Mouse (Mus musculus): Measurements from ENCODE around the gene Dbnl. TPM values are rescaled to one million over a fixed set of nuclear protein-coding genes. Genes with fewer than 3 reads are reported as not detected.

Gene Dbnl
- polyA plus RNA-seq, 1 experiment from 2014 or later: 144 TPM

- Histone ChIP-seq H3K9me3 (ENCODE audit: control insufficient read depth, low read length) (no peaks in the 10 kb centered on the region), H3K27me3 (ENCODE audit: control insufficient read depth, insufficient read depth, low read length) (no peaks in the 10 kb centered on the region), H3K4me1 (replicated peaks; ENCODE audit: control insufficient read depth, insufficient read depth, low read length) (no peaks in the 10 kb centered on the region), H3K36me3 (ENCODE audit: control insufficient read depth, insufficient read depth, low read length) (no peaks in the 10 kb centered on the region), H3K27ac (ENCODE audit: low read depth, low read length) (no peak overlapping the region), H3K4me3 (ENCODE audit: low read depth, low read length) (no peak overlapping the region), H3K9ac (ENCODE audit: low read depth, low read length) (no peak overlapping the region), H3K4me2 (replicated peaks; ENCODE audit: low read depth, low read length) (no peak overlapping the region)
- DNase-seq (ENCODE audit: low spot score) (no peak), ATAC-seq (ENCODE audit: low FRiP score) (no peak)
- WGBS: 65% methylated on average over 1 of the region's 1 CpGs
These were observed 47.8 kb downstream of the Dbnl start for GRCm38 (mm10) chr11:5836126-5836525.

- Histone ChIP-seq H3K4me3 (ENCODE audit: low read depth, low read length) (peak within 1 kb of the TSS; percentile 78), H3K27me3 (ENCODE audit: control insufficient read depth, insufficient read depth, low read length) (no peaks in the 10 kb centered on the region), H3K9ac (ENCODE audit: low read depth, low read length) (peak within 1 kb of the TSS; percentile 69), H3K4me2 (replicated peaks; ENCODE audit: low read depth, low read length) (peak within 1 kb of the TSS; percentile 74), H3K27ac (ENCODE audit: low read depth, low read length) (peak within 1 kb of the TSS; percentile 52; the same call in 1 of the 2 replicates), H3K36me3 (ENCODE audit: control insufficient read depth, insufficient read depth, low read length) (no peaks in the 10 kb centered on the region), H3K9me3 (ENCODE audit: control insufficient read depth, low read length) (no peaks in the 10 kb centered on the region), H3K4me1 (replicated peaks; ENCODE audit: control insufficient read depth, insufficient read depth, low read length) (no peaks in the 10 kb centered on the region)
- ATAC-seq (ENCODE audit: low FRiP score) (peak; percentile 95), DNase-seq (ENCODE audit: low spot score) (peak; percentile 96)
- WGBS: under 1% methylated on average over 62 of the region's 63 CpGs
These were observed 49.3 kb downstream of the Dbnl start, which contains the start of gene Polm for GRCm38 (mm10) chr11:5837251-5838246. TSS of gene Polm (minus strand) at chr11:5838016.

- DNase-seq (ENCODE audit: low spot score) (no peak), ATAC-seq (ENCODE audit: low FRiP score) (no peak)
- Histone ChIP-seq H3K27ac (ENCODE audit: low read depth, low read length) (no peak overlapping the region), H3K4me2 (replicated peaks; ENCODE audit: low read depth, low read length) (no peak overlapping the region), H3K4me1 (replicated peaks; ENCODE audit: control insufficient read depth, insufficient read depth, low read length) (no peaks in the 10 kb centered on the region), H3K4me3 (ENCODE audit: low read depth, low read length) (no peak overlapping the region), H3K36me3 (ENCODE audit: control insufficient read depth, insufficient read depth, low read length) (no peaks in the 10 kb centered on the region), H3K9ac (ENCODE audit: low read depth, low read length) (no peak overlapping the region), H3K27me3 (ENCODE audit: control insufficient read depth, insufficient read depth, low read length) (no peaks in the 10 kb centered on the region), H3K9me3 (ENCODE audit: control insufficient read depth, low read length) (no peaks in the 10 kb centered on the region)
- WGBS: 81% methylated on average over 7 of the region's 7 CpGs
These were observed 52.1 kb downstream of the Dbnl start for GRCm38 (mm10) chr11:5840346-5840745.

DNA sequence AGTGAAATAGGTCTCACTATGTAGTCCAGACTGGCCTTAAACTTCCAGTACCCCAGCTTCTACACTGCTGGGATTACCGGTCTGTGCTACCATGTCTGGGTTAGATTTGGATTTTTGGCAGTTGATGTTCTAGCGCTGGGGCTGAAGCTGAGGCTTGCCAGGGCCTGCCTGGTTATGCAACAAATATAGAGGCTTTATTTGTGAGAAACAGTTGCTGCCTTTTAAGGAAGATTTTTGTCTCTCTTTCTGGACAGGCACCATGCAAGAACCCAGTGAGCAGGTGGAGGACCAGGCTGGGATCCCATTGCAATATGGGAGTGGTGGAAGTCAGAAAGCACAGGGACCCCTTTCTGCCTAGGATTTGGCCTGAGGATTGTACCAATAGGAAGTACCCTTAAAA, 53.5 kb downstream of the Dbnl start:
- no peak overlapping the region for H3K4me3 ChIP-seq (ENCODE audit: low read depth, low read length)
- H3K9me3 ChIP-seq (ENCODE audit: control insufficient read depth, low read length): no peaks in the 10 kb centered on the region
- ATAC-seq (ENCODE audit: low FRiP score) (no peak), DNase-seq (ENCODE audit: low spot score) (no peak)
- no peak overlapping the region for H3K9ac ChIP-seq (ENCODE audit: low read depth, low read length)
- 92% methylated on average over 2 of the region's 2 CpGs for WGBS
- H3K4me2 ChIP-seq (replicated peaks; ENCODE audit: low read depth, low read length): no peak overlapping the region
- H3K27ac ChIP-seq (ENCODE audit: low read depth, low read length): no peak overlapping the region
- H3K27me3 ChIP-seq (ENCODE audit: control insufficient read depth, insufficient read depth, low read length): no peaks in the 10 kb centered on the region
- H3K4me1 ChIP-seq (replicated peaks; ENCODE audit: control insufficient read depth, insufficient read depth, low read length): no peaks in the 10 kb centered on the region
- H3K36me3 ChIP-seq (ENCODE audit: control insufficient read depth, insufficient read depth, low read length): no peaks in the 10 kb centered on the region

DNA sequence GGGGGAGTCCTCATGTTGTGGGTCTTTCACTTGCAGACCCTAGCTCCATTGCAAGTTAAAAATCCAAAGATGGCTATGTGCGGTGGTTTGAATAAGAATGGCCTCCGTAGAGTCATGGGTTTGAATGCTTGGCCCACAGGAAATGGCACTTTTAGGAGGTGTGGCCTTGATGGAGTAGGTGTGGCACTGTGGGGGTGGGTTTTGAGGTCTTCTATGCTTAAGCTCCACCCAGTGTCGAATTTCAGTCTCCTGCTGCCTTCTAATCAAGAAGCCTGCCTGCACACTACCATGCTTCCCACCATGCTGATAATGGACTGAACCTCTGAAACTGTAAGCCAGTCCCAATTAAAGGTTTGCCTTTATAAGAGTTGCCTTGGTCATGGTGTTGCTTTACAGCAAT, 54.8 kb downstream of the Dbnl start:
- Histone ChIP-seq H3K4me1 (replicated peaks; ENCODE audit: control insufficient read depth, insufficient read depth, low read length) (no peaks in the 10 kb centered on the region), H3K9me3 (ENCODE audit: control insufficient read depth, low read length) (no peaks in the 10 kb centered on the region), H3K9ac (ENCODE audit: low read depth, low read length) (no peak overlapping the region), H3K4me2 (replicated peaks; ENCODE audit: low read depth, low read length) (no peak overlapping the region), H3K27ac (ENCODE audit: low read depth, low read length) (no peak overlapping the region), H3K27me3 (ENCODE audit: control insufficient read depth, insufficient read depth, low read length) (no peaks in the 10 kb centered on the region), H3K36me3 (ENCODE audit: control insufficient read depth, insufficient read depth, low read length) (no peaks in the 10 kb centered on the region), H3K4me3 (ENCODE audit: low read depth, low read length) (no peak overlapping the region)
- ATAC-seq (ENCODE audit: low FRiP score) (no peak), DNase-seq (ENCODE audit: low spot score) (no peak)
- WGBS: 84% methylated on average over 3 of the region's 3 CpGs

DNA sequence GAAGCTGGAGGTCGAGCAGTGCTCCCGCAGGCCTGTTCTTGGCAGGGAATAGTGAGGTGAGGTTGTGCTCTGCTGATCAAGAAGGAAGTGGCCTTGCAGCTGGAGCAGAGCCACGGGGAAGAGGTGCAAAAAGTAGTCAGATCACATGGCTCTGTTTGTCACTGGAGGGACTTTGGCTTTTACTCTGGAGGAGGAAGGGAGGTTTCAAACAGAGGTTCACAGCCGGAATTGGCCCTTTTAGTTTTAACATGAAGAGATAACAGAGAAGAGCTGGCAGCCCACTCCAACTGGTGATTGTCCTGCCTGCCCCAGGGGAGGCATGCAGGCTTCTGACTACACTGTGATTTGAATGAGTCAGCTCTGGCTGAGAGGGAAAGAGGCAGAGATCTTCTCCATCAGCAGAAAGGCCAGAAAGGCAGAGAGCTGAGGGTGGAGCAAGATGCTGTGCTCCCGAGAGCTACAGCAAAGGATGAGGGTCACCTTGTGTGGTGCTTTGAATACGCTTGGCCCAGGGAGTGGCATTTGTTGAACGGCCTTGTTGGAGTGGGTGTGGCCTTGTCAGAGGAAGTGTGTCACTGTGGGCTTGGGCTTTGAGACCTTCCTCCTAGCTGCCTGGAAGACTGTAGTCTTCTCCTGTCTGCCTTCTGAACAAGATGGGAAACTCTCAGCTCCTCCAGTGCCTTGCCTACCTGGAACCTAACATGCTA, 58.5 kb downstream of the Dbnl start:
- no peaks in the 10 kb centered on the region for H3K9me3 ChIP-seq (ENCODE audit: control insufficient read depth, low read length)
- no peak overlapping the region for H3K27ac ChIP-seq (ENCODE audit: low read depth, low read length)
- no peaks in the 10 kb centered on the region for H3K36me3 ChIP-seq (ENCODE audit: control insufficient read depth, insufficient read depth, low read length)
- no peaks in the 10 kb centered on the region for H3K4me1 ChIP-seq (replicated peaks; ENCODE audit: control insufficient read depth, insufficient read depth, low read length)
- H3K9ac ChIP-seq (ENCODE audit: low read depth, low read length): no peak overlapping the region
- no peak overlapping the region for H3K4me3 ChIP-seq (ENCODE audit: low read depth, low read length)
- DNase-seq (ENCODE audit: low spot score): no peak
- WGBS: 72% methylated on average over 7 of the region's 7 CpGs
- no peak overlapping the region for H3K4me2 ChIP-seq (replicated peaks; ENCODE audit: low read depth, low read length)
- H3K27me3 ChIP-seq (ENCODE audit: control insufficient read depth, insufficient read depth, low read length): no peaks in the 10 kb centered on the region
- ATAC-seq (ENCODE audit: low FRiP score): no peak

- no peak overlapping the region for H3K4me3 ChIP-seq (ENCODE audit: low read depth, low read length)
- H3K4me1 ChIP-seq (replicated peaks; ENCODE audit: control insufficient read depth, insufficient read depth, low read length): no peaks in the 10 kb centered on the region
- H3K9ac ChIP-seq (ENCODE audit: low read depth, low read length): no peak overlapping the region
- no peaks in the 10 kb centered on the region for H3K9me3 ChIP-seq (ENCODE audit: control insufficient read depth, low read length)
- no peaks in the 10 kb centered on the region for H3K27me3 ChIP-seq (ENCODE audit: control insufficient read depth, insufficient read depth, low read length)
- H3K27ac ChIP-seq (ENCODE audit: low read depth, low read length): no peak overlapping the region
- H3K4me2 ChIP-seq (replicated peaks; ENCODE audit: low read depth, low read length): no peak overlapping the region
- ATAC-seq (ENCODE audit: low FRiP score) (no peak), DNase-seq (ENCODE audit: low spot score) (no peak)
- 59% methylated on average over 6 of the region's 6 CpGs for WGBS
- no peaks in the 10 kb centered on the region for H3K36me3 ChIP-seq (ENCODE audit: control insufficient read depth, insufficient read depth, low read length)
These were observed 60.5 kb downstream of the Dbnl start for GRCm38 (mm10) chr11:5848741-5849140.

DNA sequence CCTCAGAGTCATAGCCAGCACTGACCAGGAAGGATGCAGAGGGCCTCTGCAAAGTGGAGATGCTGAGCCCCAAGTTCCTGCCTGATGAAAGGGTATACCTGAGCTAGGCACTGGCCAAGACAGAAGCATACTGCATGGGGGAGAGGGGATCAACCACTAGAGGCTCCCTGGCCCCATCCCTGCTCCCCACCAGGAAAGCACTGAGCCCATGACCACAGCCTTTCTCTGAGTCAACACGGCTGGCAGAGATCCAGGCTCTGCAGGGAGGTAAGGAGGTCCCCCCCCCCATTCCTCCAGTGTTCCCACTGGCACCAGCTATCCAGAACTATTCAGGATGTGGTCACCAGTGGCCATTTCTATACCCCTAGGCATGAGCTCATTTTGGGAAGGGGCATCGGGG, 61.0 kb downstream of the Dbnl start:
- Histone ChIP-seq H3K9me3 (ENCODE audit: control insufficient read depth, low read length) (no peaks in the 10 kb centered on the region), H3K9ac (ENCODE audit: low read depth, low read length) (no peak overlapping the region), H3K4me3 (ENCODE audit: low read depth, low read length) (no peak overlapping the region), H3K4me2 (replicated peaks; ENCODE audit: low read depth, low read length) (no peak overlapping the region), H3K27me3 (ENCODE audit: control insufficient read depth, insufficient read depth, low read length) (no peaks in the 10 kb centered on the region), H3K36me3 (ENCODE audit: control insufficient read depth, insufficient read depth, low read length) (no peaks in the 10 kb centered on the region), H3K27ac (ENCODE audit: low read depth, low read length) (no peak overlapping the region), H3K4me1 (replicated peaks; ENCODE audit: control insufficient read depth, insufficient read depth, low read length) (no peaks in the 10 kb centered on the region)
- 82% methylated on average over 2 of the region's 2 CpGs for WGBS
- no peak for DNase-seq (ENCODE audit: low spot score)
- ATAC-seq (ENCODE audit: low FRiP score): no peak

Data from hindbrain, embryonic 11.5 days (tissue).